Mouse (Mus musculus) ES-Bruce4 (cell line): ENCODE data around the gene Hist1h4c.

ENCODE experiments used
- CTCF ChIP-seq: IDR thresholded peaks from one replicate; pipeline ENCODE4 v1.8.1; 2011; ENCODE audit warnings: low read depth, low read length
- EP300 ChIP-seq: IDR thresholded peaks from 2 replicates; pipeline ENCODE4 v1.6.1; 2011; ENCODE audit warnings: low read depth, low read length; ENCODE audit not compliant: insufficient read depth
- POLR2A ChIP-seq: IDR thresholded peaks from one replicate; pipeline ENCODE4 v1.8.1; 2011; ENCODE audit warnings: low read length; ENCODE audit not compliant: insufficient read depth

GRCm38 (mm10) chr13:23725213-23725612, 27.0 kb upstream of the Hist1h4c start:
- no peak for TF ChIP-seq POLR2A
- no peak for TF ChIP-seq EP300
- TF ChIP-seq CTCF = no peak
